Mouse (Mus musculus) midbrain, embryonic 11.5 days (tissue): ENCODE measurements at regions not wholly inside any gene's neighbourhood (a gene's known extent, or its start where the extent isn't known, plus 50 kb on each side); places are given as distances from the start of the nearest gene placed in this dataset.

Experiments
- ATAC-seq: fragments of 200-750 bp; cut with Nextera tagmentation; 2 replicates; pipeline ENCODE4 v1.8.0; 2017; ENCODE audit warnings: moderate TSS enrichment, moderate library complexity; ENCODE audit not compliant: low FRiP score
- DNase-seq: peaks from one replicate; pipeline ENCODE4 v3.0.0; 2015; ENCODE audit warnings: low spot score; ENCODE audit errors: missing footprints
- H3K27ac ChIP-seq: fragments of 300-500 bp; sonication (generic); 2 replicates; pipeline ENCODE4 v1.5.1; 2014; ENCODE audit warnings: low read depth, low read length
- H3K27me3 ChIP-seq: fragments of 300-500 bp; sonication (generic); 2 replicates; pipeline ENCODE4 v1.6.1; 2014; ENCODE audit warnings: mild to moderate bottlenecking, low read length, moderate library complexity, mixed read lengths; ENCODE audit not compliant: control insufficient read depth, insufficient read depth
- H3K36me3 ChIP-seq: fragments of 300-500 bp; sonication (generic); 2 replicates; pipeline ENCODE4 v1.6.1; 2014; ENCODE audit warnings: mild to moderate bottlenecking, low read length, moderate library complexity, mixed read lengths; ENCODE audit not compliant: control insufficient read depth, insufficient read depth
- H3K4me1 ChIP-seq: fragments of 300-500 bp; sonication (generic); 2 replicates; pipeline ENCODE4 v1.6.1; 2014; ENCODE audit warnings: low read length; ENCODE audit not compliant: control insufficient read depth, insufficient read depth
- H3K4me2 ChIP-seq: fragments of 300-500 bp; sonication (generic); 2 replicates; pipeline ENCODE4 v1.6.1; 2014; ENCODE audit warnings: mild to moderate bottlenecking, moderate library complexity
- H3K4me3 ChIP-seq: fragments of 300-500 bp; sonication (generic); 2 replicates; pipeline ENCODE4 v1.5.1; 2014; ENCODE audit warnings: low read depth, low read length
- H3K9ac ChIP-seq: fragments of 300-500 bp; sonication (generic); 2 replicates; pipeline ENCODE4 v1.6.1; 2014; ENCODE audit warnings: low read length
- H3K9me3 ChIP-seq: fragments of 300-500 bp; sonication (generic); 2 replicates; pipeline ENCODE4 v1.6.1; 2016; ENCODE audit warnings: low read length; ENCODE audit not compliant: control insufficient read depth
- WGBS: fragments of 180-500 bp; shearing (Covaris S2); extraction: QIAGEN DNeasy Blood & Tissue Kit; methylation state at CpG from one replicate; pipeline ENCODE4 v1.1.7; 2014; 5-methylcytosine and 5-hydroxymethylcytosine counted together

- no peak for DNase-seq
- H3K4me2 ChIP-seq: no peak overlapping the region
- H3K9ac ChIP-seq: no peak overlapping the region
- WGBS: 86% methylated on average over 2 of the region's 2 CpGs
- H3K9me3 ChIP-seq: no peaks in the 10 kb centered on the region
- H3K27me3 ChIP-seq: no peaks in the 10 kb centered on the region
- ATAC-seq: no peak
- no peaks in the 10 kb centered on the region for H3K36me3 ChIP-seq
- H3K4me1 ChIP-seq: no peaks in the 10 kb centered on the region
- no peak overlapping the region for H3K4me3 ChIP-seq
- H3K27ac ChIP-seq: no peak overlapping the region
Observed at GRCm38 (mm10) chr1:81755694-81756093, 477.2 kb upstream of the Gm9747 start.

DNA sequence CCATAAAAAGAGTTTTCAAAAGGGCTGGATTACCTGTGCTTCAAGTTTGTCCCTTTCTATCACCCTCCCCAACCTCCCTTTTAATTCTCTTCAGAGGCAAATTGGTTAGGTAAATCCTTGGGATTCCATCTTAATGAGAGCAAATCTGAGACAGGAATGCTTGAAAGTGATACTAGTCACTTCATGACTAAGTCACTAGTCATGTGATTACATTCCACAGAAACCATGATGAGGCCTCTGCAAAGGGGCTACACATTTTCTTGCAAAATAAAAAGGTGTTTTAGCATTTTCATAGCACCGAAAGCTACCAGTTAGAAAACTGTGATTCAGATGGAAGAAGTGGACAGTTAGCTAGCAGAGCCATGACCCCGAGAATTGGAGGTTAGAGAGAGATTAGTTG is 473.0 kb upstream of the Gm9747 start:
- DNase-seq (no peak), ATAC-seq (no peak)
- WGBS: 85% methylated on average over 2 of the region's 2 CpGs
- H3K4me3 ChIP-seq: no peak overlapping the region
- H3K27me3 ChIP-seq: no peaks in the 10 kb centered on the region
- no peak overlapping the region for H3K4me2 ChIP-seq
- no peak overlapping the region for H3K27ac ChIP-seq
- H3K9ac ChIP-seq: no peak overlapping the region
- no peaks in the 10 kb centered on the region for H3K36me3 ChIP-seq
- no peaks in the 10 kb centered on the region for H3K9me3 ChIP-seq
- no peaks in the 10 kb centered on the region for H3K4me1 ChIP-seq

GRCm38 (mm10) chr1:81771704-81772103 is 461.2 kb upstream of the Gm9747 start:
- Histone ChIP-seq H3K4me3 (no peak overlapping the region), H3K4me1 (no peaks in the 10 kb centered on the region), H3K4me2 (no peak overlapping the region), H3K36me3 (no peaks in the 10 kb centered on the region), H3K27me3 (no peaks in the 10 kb centered on the region), H3K9ac (no peak overlapping the region), H3K9me3 (no peaks in the 10 kb centered on the region), H3K27ac (no peak overlapping the region)
- ATAC-seq: no peak
- no peak for DNase-seq
- 93% methylated on average over 3 of the region's 3 CpGs for WGBS

- H3K4me3 ChIP-seq: no peak overlapping the region
- no peak overlapping the region for H3K4me2 ChIP-seq
- no peaks in the 10 kb centered on the region for H3K9me3 ChIP-seq
- no peak overlapping the region for H3K27ac ChIP-seq
- no peak for DNase-seq
- no peak overlapping the region for H3K9ac ChIP-seq
- ATAC-seq: no peak
- H3K36me3 ChIP-seq: no peaks in the 10 kb centered on the region
- H3K27me3 ChIP-seq: no peaks in the 10 kb centered on the region
- H3K4me1 ChIP-seq: no peaks in the 10 kb centered on the region
Observed at GRCm38 (mm10) chr1:81780583-81780982, 452.3 kb upstream of the Gm9747 start.

- Histone ChIP-seq H3K4me2 (no peak overlapping the region), H3K27me3 (no peaks in the 10 kb centered on the region), H3K27ac (no peak overlapping the region), H3K36me3 (no peaks in the 10 kb centered on the region), H3K9me3 (no peaks in the 10 kb centered on the region), H3K4me1 (no peaks in the 10 kb centered on the region), H3K4me3 (no peak overlapping the region), H3K9ac (no peak overlapping the region)
- no peak for DNase-seq
- WGBS: 81% methylated on average over 1 of the region's 1 CpGs
- no peak for ATAC-seq
Observed at GRCm38 (mm10) chr1:81784305-81784704, 448.6 kb upstream of the Gm9747 start.

- Histone ChIP-seq H3K36me3 (no peaks in the 10 kb centered on the region), H3K27me3 (no peaks in the 10 kb centered on the region), H3K4me2 (no peak overlapping the region), H3K9me3 (no peaks in the 10 kb centered on the region), H3K4me3 (no peak overlapping the region), H3K27ac (no peak overlapping the region), H3K4me1 (no peaks in the 10 kb centered on the region), H3K9ac (no peak overlapping the region)
- ATAC-seq (no peak), DNase-seq (no peak)
- WGBS: 83% methylated on average over 2 of the region's 2 CpGs
Observed at GRCm38 (mm10) chr1:81794771-81795170, 438.1 kb upstream of the Gm9747 start.

DNA sequence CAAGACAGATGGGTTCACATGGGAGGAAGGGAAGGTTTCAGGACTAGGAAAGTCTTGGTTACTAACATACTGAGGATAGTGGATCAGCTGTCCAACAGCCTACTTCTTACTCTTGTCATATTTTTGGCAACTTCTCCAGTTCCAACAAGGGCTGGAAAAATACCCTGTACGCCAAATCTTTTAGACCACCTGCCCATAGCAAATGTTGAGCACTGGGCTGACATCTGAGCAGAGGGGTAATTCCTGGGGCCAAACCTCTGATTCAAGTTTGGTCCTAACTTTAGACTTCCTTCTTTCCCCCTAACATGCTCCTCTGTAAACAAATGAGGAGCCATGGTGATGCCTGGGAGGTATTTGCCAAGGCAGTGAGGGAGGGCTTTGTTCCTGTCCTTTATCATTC is 437.5 kb upstream of the Gm9747 start:
- WGBS: 83% methylated on average over 1 of the region's 1 CpGs
- H3K27ac ChIP-seq: no peak overlapping the region
- H3K36me3 ChIP-seq: no peaks in the 10 kb centered on the region
- DNase-seq (no peak), ATAC-seq (no peak)
- no peak overlapping the region for H3K4me3 ChIP-seq
- no peak overlapping the region for H3K4me2 ChIP-seq
- no peaks in the 10 kb centered on the region for H3K4me1 ChIP-seq
- no peak overlapping the region for H3K9ac ChIP-seq
- H3K9me3 ChIP-seq: no peaks in the 10 kb centered on the region
- H3K27me3 ChIP-seq: no peaks in the 10 kb centered on the region

GRCm38 (mm10) chr1:81811591-81811990 is 421.3 kb upstream of the Gm9747 start:
- no peak overlapping the region for H3K4me2 ChIP-seq
- H3K4me3 ChIP-seq: no peak overlapping the region
- H3K27me3 ChIP-seq: no peaks in the 10 kb centered on the region
- no peaks in the 10 kb centered on the region for H3K4me1 ChIP-seq
- DNase-seq (no peak), ATAC-seq (no peak)
- H3K9me3 ChIP-seq: no peaks in the 10 kb centered on the region
- H3K27ac ChIP-seq: no peak overlapping the region
- no peaks in the 10 kb centered on the region for H3K36me3 ChIP-seq
- no peak overlapping the region for H3K9ac ChIP-seq

- no peaks in the 10 kb centered on the region for H3K36me3 ChIP-seq
- H3K9ac ChIP-seq: no peak overlapping the region
- no peak overlapping the region for H3K27ac ChIP-seq
- no peak for ATAC-seq
- no peaks in the 10 kb centered on the region for H3K4me1 ChIP-seq
- no peak for DNase-seq
- H3K4me2 ChIP-seq: no peak overlapping the region
- no peaks in the 10 kb centered on the region for H3K9me3 ChIP-seq
- H3K4me3 ChIP-seq: no peak overlapping the region
- H3K27me3 ChIP-seq: no peaks in the 10 kb centered on the region
Observed at GRCm38 (mm10) chr1:81818884-81819283, 414.0 kb upstream of the Gm9747 start.

DNA sequence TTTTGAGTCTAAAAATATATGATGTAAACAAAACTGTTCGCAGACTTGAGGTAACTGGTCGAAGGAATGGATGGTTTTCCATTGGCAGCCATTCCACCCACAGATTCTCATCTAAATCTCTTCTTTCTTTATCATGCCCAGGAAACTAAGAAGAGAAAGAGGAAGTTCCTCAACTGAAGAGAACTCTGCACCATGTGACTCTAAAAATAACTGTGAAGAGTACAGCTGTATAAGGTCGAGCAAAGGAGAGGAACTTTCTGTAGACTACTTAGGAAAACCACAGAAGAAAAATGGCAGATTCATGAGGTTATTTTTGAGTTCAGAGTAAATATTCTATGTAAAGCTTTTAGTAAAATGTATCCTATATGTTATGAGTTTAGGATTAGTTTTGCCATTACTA is 390.9 kb upstream of the Gm9747 start:
- 88% methylated on average over 3 of the region's 3 CpGs for WGBS
- H3K4me1 ChIP-seq: no peaks in the 10 kb centered on the region
- no peaks in the 10 kb centered on the region for H3K27me3 ChIP-seq
- H3K36me3 ChIP-seq: no peaks in the 10 kb centered on the region
- H3K4me2 ChIP-seq: no peak overlapping the region
- no peak for DNase-seq
- H3K9me3 ChIP-seq: no peaks in the 10 kb centered on the region
- no peak overlapping the region for H3K27ac ChIP-seq
- H3K9ac ChIP-seq: no peak overlapping the region
- ATAC-seq: no peak
- no peak overlapping the region for H3K4me3 ChIP-seq
